Mouse (Mus musculus) midbrain, embryonic 16.5 days (tissue): Measurements from ENCODE around the gene Nxnl2. TPM values are rescaled to one million over a fixed set of nuclear protein-coding genes. Genes with fewer than 3 reads are reported as not detected.

Experiments
- ATAC-seq: fragments of 200-750 bp; cut with Nextera tagmentation; 2 replicates; pipeline ENCODE4 v1.8.0; 2017; ENCODE audit warnings: moderate TSS enrichment
- H3K27ac ChIP-seq: fragments of 300-500 bp; sonication (generic); 2 replicates; pipeline ENCODE4 v1.5.1; 2014; ENCODE audit warnings: mild to moderate bottlenecking, low read length, mixed read lengths
- H3K27me3 ChIP-seq: fragments of 300-500 bp; sonication (generic); 2 replicates; pipeline ENCODE4 v1.6.1; 2014; ENCODE audit warnings: low read depth, low read length, mixed read lengths; ENCODE audit not compliant: control insufficient read depth, insufficient read depth
- H3K36me3 ChIP-seq: fragments of 300-500 bp; sonication (generic); 2 replicates; pipeline ENCODE4 v1.6.1; 2014; ENCODE audit warnings: mild to moderate bottlenecking, low read length, moderate library complexity, mixed read lengths; ENCODE audit not compliant: control insufficient read depth, insufficient read depth
- H3K4me1 ChIP-seq: fragments of 300-500 bp; sonication (generic); 2 replicates; pipeline ENCODE4 v1.6.1; 2014; ENCODE audit warnings: mild to moderate bottlenecking, low read length, mixed read lengths; ENCODE audit not compliant: control insufficient read depth, insufficient read depth
- H3K4me2 ChIP-seq: fragments of 300-500 bp; sonication (generic); 2 replicates; pipeline ENCODE4 v1.6.1; 2014; ENCODE audit warnings: mild to moderate bottlenecking, low read length, mixed read lengths
- H3K4me3 ChIP-seq: fragments of 300-500 bp; sonication (generic); 2 replicates; pipeline ENCODE4 v1.5.1; 2014; ENCODE audit warnings: low read depth, mild to moderate bottlenecking, low read length, moderate library complexity, mixed read lengths
- H3K9ac ChIP-seq: fragments of 300-500 bp; sonication (generic); 2 replicates; pipeline ENCODE4 v1.6.1; 2014; ENCODE audit warnings: low read depth, low read length, mixed read lengths
- H3K9me3 ChIP-seq: fragments of 300-500 bp; sonication (generic); replicated peaks from 2 replicates; pipeline ENCODE4 v1.6.1; 2014; ENCODE audit warnings: mild to moderate bottlenecking, low read length, mixed read lengths; ENCODE audit not compliant: control insufficient read depth, poor library complexity, severe bottlenecking
- WGBS: fragments of 180-500 bp; shearing (Covaris S2); extraction: QIAGEN DNeasy Blood & Tissue Kit; methylation state at CpG from one replicate; pipeline ENCODE4 v1.1.7; 2014; 5-methylcytosine and 5-hydroxymethylcytosine counted together
- polyA plus RNA-seq: library from polyadenylated mRNA; unstranded; fragments of >200 nt; fragmentation: Nextera tagmentation; extraction: Ambion mirVana; gene quantifications from 2 replicates; pipeline ENCODE4 v1.2.1, GENCODE M21; 2015

Nxnl2 gene
- polyA plus RNA-seq, 1 experiment from 2014 or later, result 3.9 TPM

GRCm38 (mm10) chr13:51136996-51137701 is 33.7 kb upstream of the Nxnl2 start:
- H3K9ac ChIP-seq, result no peak overlapping the region
- H3K9me3 ChIP-seq, result no peaks in the 10 kb centered on the region
- WGBS, result 60% methylated on average over 2 of the region's 2 CpGs
- H3K27me3 ChIP-seq, result no peaks in the 10 kb centered on the region
- ATAC-seq, result no peak
- no peak overlapping the region for H3K27ac ChIP-seq
- peaks cover 6% of the 10 kb centered on the region; the same call in 1 of the 2 replicates for H3K4me1 ChIP-seq
- H3K4me3 ChIP-seq, result no peak overlapping the region
- peaks cover 15% of the 10 kb centered on the region for H3K36me3 ChIP-seq
- no peak overlapping the region for H3K4me2 ChIP-seq

- ATAC-seq, result 0 out of 2 replicates have a peak, but pooled peaks have one; percentile 47
- H3K9me3 ChIP-seq, result no peaks in the 10 kb centered on the region
- no peaks in the 10 kb centered on the region for H3K27me3 ChIP-seq
- no peak overlapping the region for H3K4me2 ChIP-seq
- no peak overlapping the region for H3K27ac ChIP-seq
- H3K36me3 ChIP-seq, result peaks cover 15% of the 10 kb centered on the region
- H3K4me3 ChIP-seq, result no peak overlapping the region
- no peak overlapping the region for H3K9ac ChIP-seq
- peaks cover 6% of the 10 kb centered on the region; the same call in 1 of the 2 replicates for H3K4me1 ChIP-seq
Measured at GRCm38 (mm10) chr13:51137702-51138031, 33.2 kb upstream of the Nxnl2 start.

GRCm38 (mm10) chr13:51147106-51147505 is 23.7 kb upstream of the Nxnl2 start:
- Histone ChIP-seq H3K4me2 (no peak overlapping the region), H3K27me3 (no peaks in the 10 kb centered on the region), H3K9me3 (no peaks in the 10 kb centered on the region), H3K9ac (no peak overlapping the region), H3K4me3 (no peak overlapping the region), H3K27ac (no peak overlapping the region), H3K36me3 (peaks cover 12% of the 10 kb centered on the region), H3K4me1 (no peaks in the 10 kb centered on the region)
- ATAC-seq, result no peak
- WGBS, result 81% methylated on average over 1 of the region's 1 CpGs

GRCm38 (mm10) chr13:51152966-51153669 is 17.7 kb upstream of the Nxnl2 start:
- no peaks in the 10 kb centered on the region for H3K4me1 ChIP-seq
- H3K27ac ChIP-seq, result no peak overlapping the region

GRCm38 (mm10) chr13:51153670-51154030 is 17.2 kb upstream of the Nxnl2 start:
- H3K27ac ChIP-seq, result no peak overlapping the region
- 94% methylated on average over 4 of the region's 4 CpGs for WGBS
- no peak overlapping the region for H3K4me3 ChIP-seq
- no peak overlapping the region for H3K9ac ChIP-seq
- no peaks in the 10 kb centered on the region for H3K9me3 ChIP-seq
- no peaks in the 10 kb centered on the region for H3K4me1 ChIP-seq
- no peak for ATAC-seq
- H3K4me2 ChIP-seq, result no peak overlapping the region
- peaks cover 8% of the 10 kb centered on the region; the same call in 1 of the 2 replicates for H3K36me3 ChIP-seq
- no peaks in the 10 kb centered on the region for H3K27me3 ChIP-seq

More at GRCm38 (mm10) chr13:51152966-51153669, 17.7 kb upstream of the Nxnl2 start:
- 81% methylated on average over 4 of the region's 4 CpGs for WGBS
- H3K4me2 ChIP-seq, result no peak overlapping the region
- H3K9ac ChIP-seq, result no peak overlapping the region
- no peaks in the 10 kb centered on the region for H3K9me3 ChIP-seq
- no peak for ATAC-seq
- peaks cover 8% of the 10 kb centered on the region; the same call in 1 of the 2 replicates for H3K36me3 ChIP-seq
- no peaks in the 10 kb centered on the region for H3K27me3 ChIP-seq
- H3K4me3 ChIP-seq, result no peak overlapping the region

GRCm38 (mm10) chr13:51155178-51156013 is 15.4 kb upstream of the Nxnl2 start:
- Histone ChIP-seq H3K4me3 (no peak overlapping the region), H3K9me3 (no peaks in the 10 kb centered on the region), H3K36me3 (0 out of 2 replicates have a peak, but pooled peaks cover 4% of the 10 kb centered on the region), H3K4me2 (no peak overlapping the region), H3K27ac (no peak overlapping the region), H3K4me1 (no peaks in the 10 kb centered on the region), H3K9ac (no peak overlapping the region), H3K27me3 (no peaks in the 10 kb centered on the region)
- ATAC-seq, result peak; percentile 37; the same call in 1 of the 2 replicates
- 84% methylated on average over 15 of the region's 15 CpGs for whole genome bisulfite sequencing

GRCm38 (mm10) chr13:51156014-51156386 is 14.8 kb upstream of the Nxnl2 start:
- no peaks in the 10 kb centered on the region for H3K27me3 ChIP-seq
- no peak overlapping the region for H3K9ac ChIP-seq
- 0 out of 2 replicates have a peak, but pooled peaks cover 3% of the 10 kb centered on the region for H3K36me3 ChIP-seq
- no peak overlapping the region for H3K27ac ChIP-seq
- H3K4me1 ChIP-seq, result no peaks in the 10 kb centered on the region
- ATAC-seq, result peak; percentile 10; the same call in 1 of the 2 replicates
- 96% methylated on average over 6 of the region's 6 CpGs for WGBS
- no peak overlapping the region for H3K4me2 ChIP-seq
- H3K9me3 ChIP-seq, result no peaks in the 10 kb centered on the region
- H3K4me3 ChIP-seq, result no peak overlapping the region

GRCm38 (mm10) chr13:51157291-51157690 is 13.5 kb upstream of the Nxnl2 start:
- Histone ChIP-seq H3K4me3 (no peak overlapping the region), H3K9ac (no peak overlapping the region), H3K9me3 (no peaks in the 10 kb centered on the region), H3K36me3 (0 out of 2 replicates have a peak, but pooled peaks cover 3% of the 10 kb centered on the region), H3K27me3 (no peaks in the 10 kb centered on the region), H3K27ac (no peak overlapping the region), H3K4me1 (peaks cover 2% of the 10 kb centered on the region; the same call in 1 of the 2 replicates), H3K4me2 (no peak overlapping the region)
- no peak for ATAC-seq
- 91% methylated on average over 3 of the region's 3 CpGs for WGBS
